Mouse (Mus musculus): ENCODE measurements around the gene Gba.
"Not testable (repeated sequence)": the region's sequence is repeated elsewhere in the genome, so short reads cannot be mapped to it uniquely, and the experiment has no call there.

The Gba gene

GRCm38 (mm10) chr3:89215853-89216252 lies 13.1 kb downstream of the Gba start:
- peak; percentile 72 for DNase-seq (ENCODE audit: low spot score)

- DNase-seq (ENCODE audit: low spot score): not testable (repeated sequence)
Measured at GRCm38 (mm10) chr3:89216407-89216806, 13.7 kb downstream of the Gba start.

GRCm38 (mm10) chr3:89218271-89218670 lies 15.5 kb downstream of the Gba start:
- DNase-seq (ENCODE audit: low spot score): no peak

- DNase-seq (ENCODE audit: low spot score): no peak
Measured at GRCm38 (mm10) chr3:89219546-89219945, 16.8 kb downstream of the Gba start.

- DNase-seq (ENCODE audit: low spot score): no peak
Measured at GRCm38 (mm10) chr3:89221167-89221566, 18.4 kb downstream of the Gba start.

- no peak for DNase-seq (ENCODE audit: low spot score)
Measured at GRCm38 (mm10) chr3:89224796-89225195, 22.1 kb downstream of the Gba start.

GRCm38 (mm10) chr3:89225321-89225815 lies 22.6 kb downstream of the Gba start:
- DNase-seq (ENCODE audit: low spot score): no peak

GRCm38 (mm10) chr3:89225918-89226317 lies 23.2 kb downstream of the Gba start:
- DNase-seq (ENCODE audit: low spot score): no peak

GRCm38 (mm10) chr3:89226361-89226760 lies 23.6 kb downstream of the Gba start:
- no peak for DNase-seq (ENCODE audit: low spot score)

GRCm38 (mm10) chr3:89226900-89227299 lies 24.2 kb downstream of the Gba start, which contains the start of gene Mtx1:
Mtx1 (minus strand) TSS chr3:89227088.
- DNase-seq (ENCODE audit: low spot score): no peak

GRCm38 (mm10) chr3:89227307-89228179 lies 24.8 kb downstream of the Gba start:
- peak; percentile 89 for DNase-seq (ENCODE audit: low spot score)

GRCm38 (mm10) chr3:89228180-89228549 lies 25.4 kb downstream of the Gba start:
- no peak for DNase-seq (ENCODE audit: low spot score)

GRCm38 (mm10) chr3:89228836-89229235 lies 26.1 kb downstream of the Gba start, which contains the start of gene Muc1:
Muc1 (plus strand) TSS chr3:89229057.
- DNase-seq (ENCODE audit: low spot score): no peak

GRCm38 (mm10) chr3:89229276-89229675 lies 26.5 kb downstream of the Gba start:
- no peak for DNase-seq (ENCODE audit: low spot score)

- no peak for DNase-seq (ENCODE audit: low spot score)
Measured at GRCm38 (mm10) chr3:89230561-89230960, 27.8 kb downstream of the Gba start.

- DNase-seq (ENCODE audit: low spot score): no peak
Measured at GRCm38 (mm10) chr3:89231345-89231744, 28.6 kb downstream of the Gba start.

GRCm38 (mm10) chr3:89231772-89232275 lies 29.1 kb downstream of the Gba start:
- DNase-seq (ENCODE audit: low spot score): no peak

GRCm38 (mm10) chr3:89232614-89233013 lies 29.9 kb downstream of the Gba start:
- no peak for DNase-seq (ENCODE audit: low spot score)

GRCm38 (mm10) chr3:89233562-89234110 lies 30.9 kb downstream of the Gba start:
- DNase-seq (ENCODE audit: low spot score): no peak

- no peak for DNase-seq (ENCODE audit: low spot score)
Measured at GRCm38 (mm10) chr3:89236516-89236915, 33.8 kb downstream of the Gba start.

- DNase-seq (ENCODE audit: low spot score): no peak
Measured at GRCm38 (mm10) chr3:89237682-89238081, 35.0 kb downstream of the Gba start.

GRCm38 (mm10) chr3:89238494-89238893 lies 35.8 kb downstream of the Gba start:
- DNase-seq (ENCODE audit: low spot score): no peak

GRCm38 (mm10) chr3:89242331-89242895 lies 39.7 kb downstream of the Gba start:
- no peak for DNase-seq (ENCODE audit: low spot score)

Measured in left cerebral cortex, adult 11 months (tissue).